Mouse (Mus musculus): ENCODE data around the gene Ppp4r3a. TPM values are rescaled to one million over a fixed set of nuclear protein-coding genes. Genes with fewer than 3 reads are reported as not detected.

The Ppp4r3a gene
- polyA plus RNA-seq, 1 experiment from 2014 or later, result 42.5 TPM

- peak overlapping the region; percentile 99 for H3K4me3 ChIP-seq
- H3K9ac ChIP-seq, result peak overlapping the region; percentile 99
- WGBS, result 7% methylated on average over 4 of the region's 4 CpGs
- peak overlapping the region; percentile 98 for H3K27ac ChIP-seq
- no peaks in the 10 kb centered on the region for H3K9me3 ChIP-seq
- peaks cover 21% of the 10 kb centered on the region for H3K4me1 ChIP-seq
- peaks cover 7% of the 10 kb centered on the region for H3K36me3 ChIP-seq
- no peak for ATAC-seq (ENCODE audit: insufficient number of reproducible peaks, insufficient read depth, low FRiP score, low TSS enrichment, low read depth)
- H3K4me2 ChIP-seq, result peak overlapping the region; percentile 92
- no peaks in the 10 kb centered on the region for H3K27me3 ChIP-seq
Measured at GRCm38 (mm10) chr12:101084237-101084636, 735 bp upstream of the Ppp4r3a start.

GRCm38 (mm10) chr12:101083839-101084195 lies 315 bp upstream of the Ppp4r3a start:
- H3K9me3 ChIP-seq, result no peaks in the 10 kb centered on the region
- peak; percentile 53; the same call in 1 of the 2 replicates for ATAC-seq (ENCODE audit: insufficient number of reproducible peaks, insufficient read depth, low FRiP score, low TSS enrichment, low read depth)
- peaks cover 21% of the 10 kb centered on the region for H3K4me1 ChIP-seq
- H3K27ac ChIP-seq, result peak overlapping the region; percentile 98
- H3K4me2 ChIP-seq, result peak overlapping the region; percentile 92
- H3K27me3 ChIP-seq, result no peaks in the 10 kb centered on the region
- peak overlapping the region; percentile 99 for H3K4me3 ChIP-seq
- peaks cover 7% of the 10 kb centered on the region for H3K36me3 ChIP-seq
- H3K9ac ChIP-seq, result peak overlapping the region; percentile 99
- WGBS, result under 1% methylated on average over 23 of the region's 23 CpGs

DNA sequence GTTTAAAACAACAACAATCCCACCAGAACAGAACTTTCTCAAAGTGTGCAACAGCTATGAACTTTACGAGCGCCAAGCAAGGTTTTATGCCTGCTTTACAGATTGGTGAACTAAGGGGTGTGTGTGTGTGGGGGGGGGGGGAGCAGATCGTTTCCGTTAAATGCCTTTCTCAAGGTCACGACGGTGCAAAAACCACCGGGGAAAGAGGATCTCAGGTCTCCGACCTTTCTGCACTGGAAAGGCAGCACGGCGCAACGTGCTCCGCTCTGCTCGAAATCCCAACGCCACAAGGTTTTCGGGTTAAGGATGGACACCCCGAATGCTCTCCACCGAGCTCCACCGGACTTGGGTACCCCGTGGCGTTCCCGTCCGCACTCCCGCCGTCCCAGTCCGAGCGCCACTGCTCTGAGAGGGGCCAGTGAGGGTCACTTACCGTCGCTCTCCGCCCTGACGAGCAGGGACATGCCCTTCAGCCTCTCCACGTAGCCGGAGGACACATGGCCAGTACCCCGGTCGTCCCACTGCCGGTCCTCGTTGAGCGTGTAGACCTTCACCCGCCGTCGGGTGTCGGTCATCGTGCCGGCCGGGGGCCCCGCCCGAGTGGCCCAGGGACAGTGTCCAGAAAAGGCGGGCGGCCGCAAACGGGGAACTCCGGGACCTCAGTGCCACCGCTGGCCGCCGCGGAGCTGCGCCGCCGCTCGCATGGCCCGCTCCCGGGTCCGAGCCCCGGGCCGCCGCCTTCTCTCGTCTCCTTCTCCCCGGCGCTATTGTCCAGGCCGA lies 1.0 kb downstream of the Ppp4r3a start:
- Histone ChIP-seq H3K36me3 (peaks cover 12% of the 10 kb centered on the region), H3K4me1 (peaks cover 21% of the 10 kb centered on the region), H3K9me3 (no peaks in the 10 kb centered on the region), H3K27me3 (no peaks in the 10 kb centered on the region), H3K27ac (peak overlapping the region; percentile 98), H3K4me2 (peak overlapping the region; percentile 92), H3K4me3 (peak overlapping the region; percentile 99), H3K9ac (peak overlapping the region; percentile 99)
- WGBS, result under 1% methylated on average over 65 of the region's 69 CpGs
- peak; percentile 10; the same call in 1 of the 2 replicates for ATAC-seq (ENCODE audit: insufficient number of reproducible peaks, insufficient read depth, low FRiP score, low TSS enrichment, low read depth)

GRCm38 (mm10) chr12:101077955-101078354 lies 5.5 kb downstream of the Ppp4r3a start:
- Histone ChIP-seq H3K27me3 (no peaks in the 10 kb centered on the region), H3K36me3 (peaks cover 29% of the 10 kb centered on the region), H3K4me1 (peaks cover 13% of the 10 kb centered on the region; the same call in 1 of the 2 replicates), H3K4me2 (no peak overlapping the region), H3K27ac (no peak overlapping the region), H3K4me3 (no peak overlapping the region), H3K9me3 (no peaks in the 10 kb centered on the region), H3K9ac (no peak overlapping the region)
- no peak for ATAC-seq (ENCODE audit: insufficient number of reproducible peaks, insufficient read depth, low FRiP score, low TSS enrichment, low read depth)

DNA sequence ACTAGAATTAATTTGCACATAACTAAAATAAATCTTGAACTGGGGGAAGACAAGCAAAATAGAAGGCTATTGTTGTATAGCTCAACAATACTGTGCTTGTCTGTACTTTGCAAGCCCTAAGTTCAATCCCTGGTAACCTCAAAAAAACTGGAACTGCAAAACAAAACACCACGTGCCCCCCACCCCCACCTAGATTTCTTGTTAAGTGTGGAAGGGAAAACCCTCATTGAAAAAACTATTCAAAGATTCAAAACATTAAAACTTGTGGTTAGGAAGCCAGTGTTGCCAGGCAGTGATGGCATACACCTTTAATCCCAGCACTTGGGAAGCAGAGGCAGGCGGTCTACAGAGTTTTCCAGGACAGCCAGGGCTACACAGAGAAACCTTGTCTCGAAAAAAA lies 8.1 kb downstream of the Ppp4r3a start:
- Histone ChIP-seq H3K27ac (no peak overlapping the region), H3K4me3 (no peak overlapping the region), H3K9me3 (no peaks in the 10 kb centered on the region), H3K27me3 (no peaks in the 10 kb centered on the region), H3K36me3 (peaks cover 27% of the 10 kb centered on the region), H3K4me2 (no peak overlapping the region), H3K4me1 (peaks cover 2% of the 10 kb centered on the region; the same call in 1 of the 2 replicates), H3K9ac (no peak overlapping the region)
- WGBS, result 85% methylated on average over 3 of the region's 3 CpGs
- ATAC-seq (ENCODE audit: insufficient number of reproducible peaks, insufficient read depth, low FRiP score, low TSS enrichment, low read depth), result no peak

DNA sequence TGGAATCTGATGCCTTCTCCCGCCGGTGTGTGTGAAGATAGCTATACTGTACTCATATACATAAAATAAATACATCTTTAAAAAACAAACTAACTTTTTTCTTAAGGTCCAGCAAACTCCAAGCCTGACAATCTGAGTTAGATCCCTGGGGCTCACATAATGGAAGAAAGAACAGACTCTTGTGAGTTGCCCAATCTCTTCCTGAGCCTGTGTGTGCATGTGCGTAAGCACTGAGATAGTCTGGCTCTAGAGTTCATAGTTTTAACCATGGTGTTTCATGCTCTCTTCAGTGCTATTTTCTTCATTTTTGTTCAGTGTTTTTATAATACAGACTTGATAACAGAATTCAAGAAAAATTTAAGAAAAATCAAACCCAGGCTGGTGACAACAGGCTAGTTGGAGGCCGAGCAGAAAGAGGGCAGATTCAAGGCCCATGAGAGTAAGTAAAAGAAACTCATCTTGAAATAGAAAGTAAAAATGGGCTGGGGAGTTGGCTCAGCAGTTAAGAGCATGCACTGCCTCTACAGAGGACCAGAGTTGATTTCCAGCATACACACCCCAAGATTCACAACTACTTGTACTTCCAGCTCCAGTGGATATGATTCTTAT lies 8.6 kb downstream of the Ppp4r3a start:
- Histone ChIP-seq H3K9me3 (no peaks in the 10 kb centered on the region), H3K4me3 (no peak overlapping the region), H3K9ac (no peak overlapping the region), H3K36me3 (peaks cover 25% of the 10 kb centered on the region), H3K4me2 (no peak overlapping the region), H3K27me3 (no peaks in the 10 kb centered on the region), H3K27ac (no peak overlapping the region), H3K4me1 (no peaks in the 10 kb centered on the region)
- ATAC-seq (ENCODE audit: insufficient number of reproducible peaks, insufficient read depth, low FRiP score, low TSS enrichment, low read depth), result no peak
- WGBS, result 89% methylated on average over 4 of the region's 4 CpGs

- ATAC-seq (ENCODE audit: insufficient number of reproducible peaks, insufficient read depth, low FRiP score, low TSS enrichment, low read depth), result no peak
- 88% methylated on average over 1 of the region's 1 CpGs for WGBS
- no peak overlapping the region for H3K4me2 ChIP-seq
- H3K4me1 ChIP-seq, result no peaks in the 10 kb centered on the region
- no peaks in the 10 kb centered on the region for H3K9me3 ChIP-seq
- no peak overlapping the region for H3K27ac ChIP-seq
- H3K9ac ChIP-seq, result no peak overlapping the region
- no peak overlapping the region for H3K4me3 ChIP-seq
- H3K27me3 ChIP-seq, result no peaks in the 10 kb centered on the region
- peaks cover 34% of the 10 kb centered on the region for H3K36me3 ChIP-seq
Measured at GRCm38 (mm10) chr12:101069813-101070212, 13.7 kb downstream of the Ppp4r3a start.

DNA sequence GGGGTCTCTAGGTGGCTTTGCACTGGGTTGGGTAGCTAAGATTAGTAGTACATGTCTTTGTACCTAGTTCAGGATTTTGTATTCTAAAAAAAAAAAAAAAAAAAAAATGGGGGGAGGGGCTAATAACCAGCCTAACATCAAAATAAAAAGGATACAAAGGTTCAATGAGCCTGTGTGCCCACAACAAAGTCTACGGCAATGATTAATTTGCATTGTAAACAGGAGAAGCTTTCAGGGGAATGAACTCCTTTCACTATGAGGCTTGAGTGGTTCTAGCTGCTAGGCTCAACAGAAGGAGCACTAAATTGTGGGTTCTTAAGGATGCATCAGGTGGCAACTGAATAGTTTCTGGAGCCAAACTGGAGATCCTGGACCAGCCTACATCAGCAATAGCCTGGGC lies 17.2 kb downstream of the Ppp4r3a start:
- Histone ChIP-seq H3K9me3 (no peaks in the 10 kb centered on the region), H3K4me3 (no peak overlapping the region), H3K4me2 (no peak overlapping the region), H3K4me1 (no peaks in the 10 kb centered on the region), H3K36me3 (peaks cover 60% of the 10 kb centered on the region), H3K9ac (no peak overlapping the region), H3K27me3 (no peaks in the 10 kb centered on the region), H3K27ac (no peak overlapping the region)
- WGBS, result 93% methylated on average over 1 of the region's 1 CpGs
- ATAC-seq (ENCODE audit: insufficient number of reproducible peaks, insufficient read depth, low FRiP score, low TSS enrichment, low read depth), result no peak

DNA sequence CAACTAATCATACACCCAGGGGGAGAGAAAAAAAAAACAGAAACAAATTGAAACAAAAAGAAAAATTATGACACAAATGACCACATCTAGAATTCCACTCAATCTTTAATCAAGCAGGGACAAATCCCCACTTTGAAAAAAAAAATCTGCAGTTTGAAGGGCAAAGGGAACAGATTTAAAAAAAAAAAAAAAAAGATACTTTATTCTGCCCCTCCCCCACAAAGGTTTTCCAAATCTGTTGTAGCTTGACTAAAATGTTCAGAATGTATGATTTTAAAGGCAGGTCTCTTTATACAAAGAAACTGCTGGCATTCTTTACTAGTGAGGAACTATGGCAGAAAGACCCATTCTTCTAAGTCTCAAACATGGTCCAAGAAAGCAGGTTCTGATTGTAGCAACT lies 43.5 kb downstream of the Ppp4r3a start:
- ATAC-seq (ENCODE audit: insufficient number of reproducible peaks, insufficient read depth, low FRiP score, low TSS enrichment, low read depth), result no peak
- Histone ChIP-seq H3K4me2 (no peak overlapping the region), H3K9me3 (no peaks in the 10 kb centered on the region), H3K4me1 (no peaks in the 10 kb centered on the region), H3K27ac (no peak overlapping the region), H3K4me3 (no peak overlapping the region), H3K36me3 (peaks cover 60% of the 10 kb centered on the region), H3K9ac (no peak overlapping the region), H3K27me3 (no peaks in the 10 kb centered on the region)

- peak within 1 kb of the TSS; percentile 98 for H3K4me2 ChIP-seq
- peaks cover 21% of the 10 kb centered on the region for H3K4me1 ChIP-seq
- no peaks in the 10 kb centered on the region for H3K36me3 ChIP-seq
- peak; percentile 86 for ATAC-seq (ENCODE audit: insufficient number of reproducible peaks, insufficient read depth, low FRiP score, low TSS enrichment, low read depth)
- no peaks in the 10 kb centered on the region for H3K9me3 ChIP-seq
- peak within 1 kb of the TSS; percentile 78 for H3K27ac ChIP-seq
- H3K27me3 ChIP-seq, result peaks cover 43% of the 10 kb centered on the region
- under 1% methylated on average over 51 of the region's 56 CpGs for WGBS
- peak within 1 kb of the TSS; percentile 72 for H3K9ac ChIP-seq
- H3K4me3 ChIP-seq, result peak within 1 kb of the TSS; percentile 68
Measured at GRCm38 (mm10) chr12:101028954-101029731, 54.4 kb downstream of the Ppp4r3a start, which contains the start of gene Ccdc88c. Gene Ccdc88c, minus strand, starts transcription at chr12:101029056.

DNA sequence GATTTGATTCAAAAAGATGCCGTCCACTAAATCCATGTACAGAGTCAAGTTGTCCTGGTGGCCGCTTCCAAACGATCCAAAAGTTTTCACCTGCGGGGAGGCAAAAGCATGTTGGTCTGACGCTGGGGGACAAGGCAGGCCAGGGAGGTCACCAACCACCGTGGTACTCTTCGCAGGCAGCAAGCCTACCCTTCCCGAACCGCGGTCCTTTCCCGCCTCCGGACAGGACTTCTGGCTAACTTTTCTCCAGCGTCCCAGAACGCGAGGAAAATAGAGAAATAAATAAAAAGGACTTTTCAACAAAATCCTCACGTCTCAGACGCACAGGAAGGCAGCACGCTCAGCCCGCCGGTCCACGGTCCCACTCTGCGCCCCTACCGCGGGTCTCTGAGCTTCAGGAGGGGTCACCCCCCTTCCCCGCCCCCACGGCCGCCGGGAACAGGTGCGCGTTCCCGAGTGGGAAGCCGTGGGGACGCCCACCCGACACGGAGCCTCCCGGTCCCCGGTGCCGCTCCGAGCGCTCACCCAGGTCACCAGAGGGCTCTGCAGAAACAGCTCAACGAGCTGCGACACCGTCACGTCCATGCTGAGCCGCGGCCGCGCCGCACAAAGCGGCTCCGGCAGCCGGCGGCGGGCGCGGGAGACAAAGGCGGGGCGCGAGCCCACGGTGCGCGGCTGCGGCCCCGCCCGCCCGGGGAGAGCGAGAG lies 55.1 kb downstream of the Ppp4r3a start:
- peaks cover 43% of the 10 kb centered on the region for H3K27me3 ChIP-seq
- peak overlapping the region; percentile 98 for H3K4me2 ChIP-seq
- H3K4me3 ChIP-seq, result peak overlapping the region; percentile 68
- H3K27ac ChIP-seq, result peak overlapping the region; percentile 78
- under 1% methylated on average over 67 of the region's 67 CpGs for WGBS
- H3K36me3 ChIP-seq, result no peaks in the 10 kb centered on the region
- no peaks in the 10 kb centered on the region for H3K9me3 ChIP-seq
- H3K4me1 ChIP-seq, result peaks cover 21% of the 10 kb centered on the region
- H3K9ac ChIP-seq, result peak overlapping the region; percentile 72
- no peak for ATAC-seq (ENCODE audit: insufficient number of reproducible peaks, insufficient read depth, low FRiP score, low TSS enrichment, low read depth)

Measured in embryonic facial prominence, embryonic 13.5 days (tissue).